Mouse (Mus musculus) kidney, adult 11 months (tissue): ENCODE data around the gene Otub2.
"Not testable (repeated sequence)": the region's sequence is repeated elsewhere in the genome, so short reads cannot be mapped to it uniquely, and the experiment has no call there.

ENCODE experiments used
- DNase-seq: peaks from one replicate; pipeline ENCODE4 v3.0.0; 2022

Gene Otub2

GRCm38 (mm10) chr12:103373530-103374236, 14.8 kb upstream of the Otub2 start:
- DNase-seq, result no peak

GRCm38 (mm10) chr12:103376124-103376523, 12.4 kb upstream of the Otub2 start:
- DNase-seq, result no peak

GRCm38 (mm10) chr12:103376774-103377173, 11.7 kb upstream of the Otub2 start:
- no peak for DNase-seq

- DNase-seq, result no peak
Observed at GRCm38 (mm10) chr12:103380226-103380625, 8.3 kb upstream of the Otub2 start.

GRCm38 (mm10) chr12:103389348-103389727, 856 bp downstream of the Otub2 start:
- no peak for DNase-seq

- DNase-seq, result no peak
Observed at GRCm38 (mm10) chr12:103389982-103390381, 1.5 kb downstream of the Otub2 start.

- no peak for DNase-seq
Observed at GRCm38 (mm10) chr12:103391098-103391497, 2.6 kb downstream of the Otub2 start.

GRCm38 (mm10) chr12:103393528-103393927, 5.0 kb downstream of the Otub2 start:
- DNase-seq, result no peak

- DNase-seq, result peak; percentile 71
Observed at GRCm38 (mm10) chr12:103395486-103396275, 7.2 kb downstream of the Otub2 start.

- no peak for DNase-seq
Observed at GRCm38 (mm10) chr12:103396751-103397150, 8.3 kb downstream of the Otub2 start.

GRCm38 (mm10) chr12:103404131-103404530, 15.6 kb downstream of the Otub2 start:
- no peak for DNase-seq

- no peak for DNase-seq
Observed at GRCm38 (mm10) chr12:103407720-103408119, 19.2 kb downstream of the Otub2 start, which contains the start of gene 9330161L09Rik. 9330161L09Rik (minus strand) TSS chr12:103407820.

- DNase-seq, result no peak
Observed at GRCm38 (mm10) chr12:103408144-103408543, 19.7 kb downstream of the Otub2 start.

- DNase-seq, result no peak
Observed at GRCm38 (mm10) chr12:103425016-103425728, 36.7 kb downstream of the Otub2 start.

GRCm38 (mm10) chr12:103425729-103426470, 37.4 kb downstream of the Otub2 start, which contains the start of gene Ddx24:
Ddx24 (minus strand) TSS chr12:103425830.
- DNase-seq, result peak; percentile 99

- DNase-seq, result no peak
Observed at GRCm38 (mm10) chr12:103426710-103427109, 38.2 kb downstream of the Otub2 start.

- no peak for DNase-seq
Observed at GRCm38 (mm10) chr12:103433430-103433829, 44.9 kb downstream of the Otub2 start.

GRCm38 (mm10) chr12:103433986-103434731, 45.7 kb downstream of the Otub2 start, which contains the start of gene Ifi27:
Ifi27 (plus strand) TSS chr12:103434211.
- DNase-seq, result peak; percentile 88

- no peak for DNase-seq
Observed at GRCm38 (mm10) chr12:103434861-103435260, 46.4 kb downstream of the Otub2 start.

GRCm38 (mm10) chr12:103437601-103438000, 49.1 kb downstream of the Otub2 start:
- DNase-seq, result no peak

- no peak for DNase-seq
Observed at GRCm38 (mm10) chr12:103443524-103443923, 55.0 kb downstream of the Otub2 start, which contains the start of gene Ifi27l2a. Ifi27l2a (minus strand) TSS chr12:103443680.

- not testable (repeated sequence) for DNase-seq
Observed at GRCm38 (mm10) chr12:103444261-103444660, 55.8 kb downstream of the Otub2 start.
